8 mouse cellular contexts compared by ENCODE assay signal in the genomic region with DNA sequence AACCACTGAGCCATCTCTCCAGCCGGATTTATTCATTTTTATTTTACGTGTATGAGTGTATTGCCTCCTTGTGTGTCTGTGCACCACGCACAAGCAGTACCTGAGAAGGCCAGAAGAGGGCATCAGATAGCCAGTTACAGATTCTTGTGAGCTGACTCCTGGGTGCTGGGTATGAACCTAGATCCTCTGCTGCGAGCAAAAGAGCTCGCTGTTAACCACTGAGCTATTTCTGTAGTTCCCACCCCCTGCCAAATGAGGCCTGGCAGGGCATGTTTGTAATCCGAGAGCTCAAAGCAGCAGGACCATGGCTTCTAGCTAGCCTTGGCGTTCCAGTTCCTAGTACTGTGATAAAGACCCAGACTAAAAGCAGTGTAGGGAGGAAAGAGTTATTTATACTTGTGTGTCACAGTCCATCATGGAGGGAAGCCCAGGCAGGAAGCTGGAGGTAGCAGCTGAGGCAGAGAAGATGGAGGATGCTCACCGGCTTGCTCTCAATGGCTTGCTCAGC. TPM values are rescaled to one million over a fixed set of nuclear protein-coding genes. Genes with fewer than 3 reads are reported as not detected.
DNase-seq lines count a peak whose midpoint lies in the region; ATAC-seq and TF ChIP-seq lines count a peak whose summit lies in the region.

No protein-coding gene starts in this region.

- peaks cover 9% of the 10 kb centered on the region; the same call in 1 of the 2 replicates for H3K4me1 ChIP-seq in hindbrain, embryonic 10.5 days (replicated peaks)
- H3K4me1 ChIP-seq in hindbrain, embryonic 12.5 days, result no peaks in the 10 kb centered on the region
- no peaks in the 10 kb centered on the region for H3K4me1 ChIP-seq in intestine, embryonic 15.5 days (replicated peaks)
- H3K4me1 ChIP-seq in small intestine, adult 2 months (ENCODE audit: control insufficient read depth, insufficient read depth, insufficient read length, low read length), result no peaks in the 10 kb centered on the region

- no peak overlapping the region for H3K9ac ChIP-seq in hindbrain, embryonic 12.5 days
- no peak overlapping the region for H3K9ac ChIP-seq in intestine, embryonic 15.5 days

- H3K27me3 ChIP-seq in hindbrain, embryonic 10.5 days (ENCODE audit: insufficient read depth, poor library complexity, severe bottlenecking), result no peaks in the 10 kb centered on the region
- no peaks in the 10 kb centered on the region for H3K27me3 ChIP-seq in hindbrain, embryonic 12.5 days
- no peaks in the 10 kb centered on the region for H3K27me3 ChIP-seq in intestine, embryonic 15.5 days (replicated peaks)
- no peaks in the 10 kb centered on the region for H3K27me3 ChIP-seq in small intestine, adult 2 months (ENCODE audit: control insufficient read depth, insufficient read depth, low read length)

- TF ChIP-seq CTCF in small intestine, adult 2 months (IDR thresholded peaks at IDR 0.05; ENCODE audit: extremely low read depth, insufficient read length, insufficient replicate concordance, low read depth, low read length), result peak; percentile 57; the same call in 1 of the 2 replicates

- intact Hi-C loops in gastrocnemius, postnatal 14 days (cut with DNase I; ENCODE audit: low total_unique reads), result loop anchor here (5.0 kb wide), 1 partner anchor 95 kb away; no protein-coding TSS in a partner anchor
- intact Hi-C loops in left cerebral cortex, postnatal 25 days (cut with DNase I), result loop anchor here (1.0 to 10.0 kb wide), 4 partner anchors 63 to 238 kb away; no protein-coding TSS in a partner anchor

- no peaks in the 10 kb centered on the region for H3K36me3 ChIP-seq in hindbrain, embryonic 10.5 days
- no peaks in the 10 kb centered on the region for H3K36me3 ChIP-seq in hindbrain, embryonic 12.5 days
- H3K36me3 ChIP-seq in intestine, embryonic 15.5 days, result no peaks in the 10 kb centered on the region
- H3K36me3 ChIP-seq in small intestine, adult 2 months (ENCODE audit: control insufficient read depth, insufficient read depth, low read length), result no peaks in the 10 kb centered on the region

- H3K9me3 ChIP-seq in hindbrain, embryonic 10.5 days, result no peaks in the 10 kb centered on the region
- no peaks in the 10 kb centered on the region for H3K9me3 ChIP-seq in hindbrain, embryonic 12.5 days (replicated peaks)
- no peaks in the 10 kb centered on the region for H3K9me3 ChIP-seq in intestine, embryonic 15.5 days

- TF ChIP-seq POLR2A in small intestine, adult 2 months (IDR thresholded peaks at IDR 0.05; ENCODE audit: low read depth, low read length), result no peak

- no peak overlapping the region for H3K4me3 ChIP-seq in hindbrain, embryonic 10.5 days
- no peak overlapping the region for H3K4me3 ChIP-seq in hindbrain, embryonic 12.5 days
- no peak overlapping the region for H3K4me3 ChIP-seq in intestine, embryonic 15.5 days (replicated peaks)
- no peak overlapping the region for H3K4me3 ChIP-seq in small intestine, adult 2 months (ENCODE audit: low read depth, low read length)

- no peak overlapping the region for H3K4me2 ChIP-seq in hindbrain, embryonic 12.5 days (replicated peaks)
- H3K4me2 ChIP-seq in intestine, embryonic 15.5 days (replicated peaks), result no peak overlapping the region

- WGBS in hindbrain, embryonic 10.5 days, result 14% methylated on average over 8 of the region's 8 CpGs
- whole genome bisulfite sequencing in hindbrain, embryonic 12.5 days, result 13% methylated on average over 8 of the region's 8 CpGs
- WGBS in intestine, embryonic 15.5 days, result 19% methylated on average over 8 of the region's 8 CpGs
- 43% methylated on average over 8 of the region's 8 CpGs for WGBS in small intestine, adult 2 months

- H3K27ac ChIP-seq in hindbrain, embryonic 10.5 days, result peak overlapping the region; percentile 16; the same call in 1 of the 2 replicates
- H3K27ac ChIP-seq in hindbrain, embryonic 12.5 days, result no peak overlapping the region
- no peak overlapping the region for H3K27ac ChIP-seq in intestine, embryonic 15.5 days
- no peak overlapping the region for H3K27ac ChIP-seq in small intestine, adult 2 months (ENCODE audit: insufficient read depth, low read depth, low read length)

- DNase-seq in hindbrain, embryonic 10.5 days (ENCODE audit: low spot score), result peak; percentile 89
- peak; percentile 94 for DNase-seq in embryo, embryonic 10.5 days (ENCODE audit: low spot score)
- peak; percentile 82 for DNase-seq in gastrocnemius, postnatal 14 days
- DNase-seq in left cerebral cortex, postnatal 25 days (ENCODE audit: low spot score in 2 of 2), result peak; percentile 80 to 93

- ATAC-seq in hindbrain, embryonic 12.5 days (ENCODE audit: low FRiP score), result no peak
- ATAC-seq in intestine, embryonic 15.5 days, result peak; percentile 59
- peak; percentile 84 for ATAC-seq in megakaryocyte-erythroid progenitor cell, adult 5-6 weeks (replicated peaks; ENCODE audit: low FRiP score, low TSS enrichment, poor library complexity, severe bottlenecking)

RNA-seq across cellular contexts. Expression of a gene that starts 16.0 kb away (rescaled TPM):
- polyA plus RNA-seq in hindbrain, embryonic 10.5 days (2016; fragmentation: Nextera tagmentation; extraction: Ambion mirVana), result 68.2 and 69.5 TPM in 2 replicates
- 71.8 and 73.7 TPM in 2 replicates for polyA plus RNA-seq in hindbrain, embryonic 12.5 days (2016; fragmentation: Nextera tagmentation; extraction: Ambion mirVana)
- 10 to 100 TPM; 56.8 to 64.9 TPM for total RNA-seq in gastrocnemius, postnatal 14 days (2021)
- polyA plus RNA-seq in intestine, embryonic 15.5 days (2015; fragmentation: Nextera tagmentation; extraction: Ambion mirVana), result 60.6 and 60.9 TPM in 2 replicates
- 10 to 100 TPM; 82.0 to 86.8 TPM for total RNA-seq in left cerebral cortex, postnatal 25 days (2021)
- 28.7 and 43.4 TPM in 2 replicates for total RNA-seq in megakaryocyte-erythroid progenitor cell, adult 5-6 weeks (2014; fragmentation: Nextera tagmentation)
- total RNA-seq in megakaryocyte-erythroid progenitor cell, adult 5-6 weeks (2017), result 20.2 and 23.1 TPM in 2 replicates
- 37.1 and 52.5 TPM in 2 replicates for polyA plus RNA-seq in small intestine, adult 2 months (2012; rRNA removed)

RNA-seq across cellular contexts. Expression of a gene that starts 46.5 kb away (rescaled TPM):
- 2.7 and 6.9 TPM in 2 replicates for polyA plus RNA-seq in hindbrain, embryonic 10.5 days (2016; fragmentation: Nextera tagmentation; extraction: Ambion mirVana)
- polyA plus RNA-seq in hindbrain, embryonic 12.5 days (2016; fragmentation: Nextera tagmentation; extraction: Ambion mirVana), result 13.8 and 16.6 TPM in 2 replicates
- total RNA-seq in gastrocnemius, postnatal 14 days (2021), result 10 to 100 TPM; 57.0 to 66.4 TPM
- polyA plus RNA-seq in intestine, embryonic 15.5 days (2015; fragmentation: Nextera tagmentation; extraction: Ambion mirVana), result 20.7 and 21.7 TPM in 2 replicates
- total RNA-seq in left cerebral cortex, postnatal 25 days (2021), result 10 to 100 TPM; 27.0 to 31.6 TPM
- total RNA-seq in megakaryocyte-erythroid progenitor cell, adult 5-6 weeks (2014; fragmentation: Nextera tagmentation), result 3.5 and 4.4 TPM in 2 replicates
- 3.4 TPM in 2 replicates for total RNA-seq in megakaryocyte-erythroid progenitor cell, adult 5-6 weeks (2017)
- 28.2 and 30.2 TPM in 2 replicates for polyA plus RNA-seq in small intestine, adult 2 months (2012; rRNA removed)

RNA-seq across cellular contexts. Expression of a gene that starts 57.7 kb away (rescaled TPM):
- 149 and 192 TPM in 2 replicates for polyA plus RNA-seq in hindbrain, embryonic 10.5 days (2016; fragmentation: Nextera tagmentation; extraction: Ambion mirVana)
- 174 and 177 TPM in 2 replicates for polyA plus RNA-seq in hindbrain, embryonic 12.5 days (2016; fragmentation: Nextera tagmentation; extraction: Ambion mirVana)
- total RNA-seq in gastrocnemius, postnatal 14 days (2021), result 10 to 100 TPM; 29.6 to 32.9 TPM
- 68.7 and 69.6 TPM in 2 replicates for polyA plus RNA-seq in intestine, embryonic 15.5 days (2015; fragmentation: Nextera tagmentation; extraction: Ambion mirVana)
- total RNA-seq in left cerebral cortex, postnatal 25 days (2021), result 10 to 100 TPM; 30.0 to 30.2 TPM
- 34.3 and 35.1 TPM in 2 replicates for total RNA-seq in megakaryocyte-erythroid progenitor cell, adult 5-6 weeks (2014; fragmentation: Nextera tagmentation)
- total RNA-seq in megakaryocyte-erythroid progenitor cell, adult 5-6 weeks (2017), result 12.5 and 13.3 TPM in 2 replicates
- 69.8 and 126 TPM in 2 replicates for polyA plus RNA-seq in small intestine, adult 2 months (2012; rRNA removed)
